25 mouse cellular contexts compared by ENCODE assay signal in genomic region chr16:36054920-36055319, GRCm38 (mm10). TPM values are rescaled to one million over a fixed set of nuclear protein-coding genes. Genes with fewer than 3 reads are reported as not detected.
DNase-seq lines count a peak whose midpoint lies in the region; ATAC-seq and TF ChIP-seq lines count a peak whose summit lies in the region.
"Had no signal": no experiment of that assay in that cellular context is flagged by ENCODE, and none has a peak within 500 bp of the region (broad histone marks: within the 10 kb centered on the region; RNA-seq: fewer than 3 reads in every experiment).

No protein-coding gene starts in this region.

- H3K36me3 ChIP-seq in heart, embryonic 12.5 days, result peaks cover 43% of the 10 kb centered on the region
- peaks cover 20% of the 10 kb centered on the region for H3K36me3 ChIP-seq in heart, embryonic 15.5 days
- H3K36me3 ChIP-seq in heart, postnatal 0 days (replicated peaks; ENCODE audit: control insufficient read depth, insufficient read depth, low read length), result peaks cover 18% of the 10 kb centered on the region
- H3K36me3 ChIP-seq in heart, adult 2 months (ENCODE audit: control insufficient read depth, insufficient read depth, low read length), result peaks cover 2% of the 10 kb centered on the region; the same call in 1 of the 2 replicates

- TF ChIP-seq CTCF in gastrocnemius, adult 2 months (IDR thresholded peaks at IDR 0.05), result no peak
- no peak for TF ChIP-seq CTCF in heart, postnatal 0 days (IDR thresholded peaks at IDR 0.05; ENCODE audit: low read depth)
- no peak for TF ChIP-seq CTCF in heart, adult 2 months (IDR thresholded peaks at IDR 0.05)

- H3K4me2 ChIP-seq in heart, embryonic 12.5 days, result no peak overlapping the region
- no peak overlapping the region for H3K4me2 ChIP-seq in heart, embryonic 15.5 days
- H3K4me2 ChIP-seq in heart, postnatal 0 days (ENCODE audit: low read depth, low read length), result no peak overlapping the region
- H3K4me2 ChIP-seq: embryonic facial prominence, embryonic 12.5 days; forebrain, embryonic 13.5 days had no signal

- TF ChIP-seq POLR2A in heart, adult 2 months (IDR thresholded peaks at IDR 0.05; ENCODE audit: insufficient read depth, low read depth, low read length), result no peak

- intact Hi-C loops in gastrocnemius, adult 2 months (cut with DNase I), result no loop called here
- intact Hi-C loops in gastrocnemius, postnatal 36 days (cut with DNase I), result no loop called here
- intact Hi-C loops in heart, postnatal 10 days (cut with DNase I), result no loop called here
- intact Hi-C loops in heart, adult 2 months (cut with DNase I), result no loop called here

- no peak for DNase-seq in gastrocnemius, adult 2 months
- DNase-seq in gastrocnemius, postnatal 36 days, result no peak
- no peak for DNase-seq in heart, adult 9 months (ENCODE audit: low spot score in 2 of 2)
- DNase-seq in heart, postnatal 10 days, result no peak
- no peak for DNase-seq in heart, postnatal 0 days (ENCODE audit: low spot score)
- no peak for DNase-seq in heart, adult 2 months
- DNase-seq: adrenal gland, adult 8-10 months; adrenal gland, postnatal 14 days; adrenal gland, postnatal 36 days; B cell, adult 2 months; cerebellum, adult 11-12 months; cerebellum, adult 2 months; cerebellum, adult 9-10 months; cerebellum, postnatal 10 days; cerebellum, postnatal 25 days had no signal

- no peak for ATAC-seq in heart, embryonic 12.5 days (ENCODE audit: insufficient number of reproducible peaks, low FRiP score)
- ATAC-seq in heart, embryonic 15.5 days (replicated peaks; ENCODE audit: insufficient number of reproducible peaks, insufficient read depth, low FRiP score, low read depth), result no peak
- no peak for ATAC-seq in heart, postnatal 0 days (ENCODE audit: insufficient read depth, low read depth)
- ATAC-seq: activated CD4-positive, CD25-positive, alpha-beta regulatory T cell, adult 4 months; CD4-positive, CD25-positive, alpha-beta regulatory T cell, adult 4 months; forebrain, embryonic 13.5 days; Patski had no signal

- no peaks in the 10 kb centered on the region for H3K79me2 ChIP-seq in heart, adult 2 months (replicated peaks; ENCODE audit: control insufficient read depth, insufficient read depth, low read length)

- peak overlapping the region; percentile 12; the same call in 1 of the 2 replicates for H3K27ac ChIP-seq in gastrocnemius, adult 2 months
- peak overlapping the region; percentile 67 for H3K27ac ChIP-seq in heart, embryonic 12.5 days (ENCODE audit: poor library complexity, severe bottlenecking)
- H3K27ac ChIP-seq in heart, embryonic 15.5 days, result peak overlapping the region; percentile 61; the same call in 1 of the 2 replicates
- peak overlapping the region; percentile 76; the same call in 1 of the 2 replicates for H3K27ac ChIP-seq in heart, postnatal 0 days (ENCODE audit: low read depth)
- H3K27ac ChIP-seq in heart, adult 2 months, result no peak overlapping the region
- H3K27ac ChIP-seq: embryonic facial prominence, embryonic 10.5 days; embryonic facial prominence, embryonic 12.5 days; forebrain, embryonic 13.5 days had no signal

- H3K9me3 ChIP-seq in heart, embryonic 12.5 days (replicated peaks), result no peaks in the 10 kb centered on the region
- H3K9me3 ChIP-seq in heart, embryonic 15.5 days (replicated peaks), result no peaks in the 10 kb centered on the region
- H3K9me3 ChIP-seq in heart, postnatal 0 days (replicated peaks; ENCODE audit: control insufficient read depth, low read length), result no peaks in the 10 kb centered on the region
- H3K9me3 ChIP-seq: embryonic facial prominence, embryonic 10.5 days; embryonic facial prominence, embryonic 12.5 days; forebrain, embryonic 13.5 days; G1E had no signal

- H3K9ac ChIP-seq in heart, embryonic 12.5 days, result no peak overlapping the region
- H3K9ac ChIP-seq in heart, embryonic 15.5 days, result no peak overlapping the region
- no peak overlapping the region for H3K9ac ChIP-seq in heart, postnatal 0 days (replicated peaks; ENCODE audit: low read depth, low read length)
- no peak overlapping the region for H3K9ac ChIP-seq in heart, adult 2 months (ENCODE audit: low read depth, low read length)
- H3K9ac ChIP-seq: embryonic facial prominence, embryonic 12.5 days; forebrain, embryonic 13.5 days had no signal

- no peak for TF ChIP-seq EP300 in heart, postnatal 0 days (IDR thresholded peaks at IDR 0.05; ENCODE audit: low read depth)
- TF ChIP-seq EP300 in heart, adult 2 months (IDR thresholded peaks at IDR 0.05; ENCODE audit: insufficient read depth, low read depth, low read length), result no peak

- peaks cover 56% of the 10 kb centered on the region for H3K4me1 ChIP-seq in heart, embryonic 12.5 days (replicated peaks)
- H3K4me1 ChIP-seq in heart, embryonic 15.5 days (replicated peaks), result peaks cover 53% of the 10 kb centered on the region
- H3K4me1 ChIP-seq in heart, postnatal 0 days (ENCODE audit: control insufficient read depth, insufficient read depth), result peaks cover 41% of the 10 kb centered on the region
- peaks cover 4% of the 10 kb centered on the region for H3K4me1 ChIP-seq in heart, adult 2 months (ENCODE audit: control insufficient read depth, insufficient read depth, low read length)
- H3K4me1 ChIP-seq: embryonic facial prominence, embryonic 12.5 days; forebrain, embryonic 13.5 days had no signal

- WGBS in heart, embryonic 12.5 days, result 92% methylated on average over 8 of the region's 8 CpGs
- 91% methylated on average over 8 of the region's 8 CpGs for WGBS in heart, embryonic 15.5 days
- WGBS in heart, postnatal 0 days, result 94% methylated on average over 8 of the region's 8 CpGs
- 95% methylated on average over 8 of the region's 8 CpGs for WGBS in heart, adult 2 months

- no peaks in the 10 kb centered on the region for H3K27me3 ChIP-seq in heart, embryonic 12.5 days (replicated peaks)
- no peaks in the 10 kb centered on the region for H3K27me3 ChIP-seq in heart, embryonic 15.5 days
- H3K27me3 ChIP-seq in heart, postnatal 0 days (ENCODE audit: control insufficient read depth, insufficient read depth, low read length), result no peaks in the 10 kb centered on the region
- H3K27me3 ChIP-seq in heart, adult 2 months (ENCODE audit: control insufficient read depth, insufficient read depth, low read length), result no peaks in the 10 kb centered on the region
- H3K27me3 ChIP-seq: CH12.LX; embryonic facial prominence, embryonic 12.5 days; forebrain, embryonic 13.5 days; Patski had no signal

- H3K4me3 ChIP-seq in gastrocnemius, adult 2 months, result no peak overlapping the region
- H3K4me3 ChIP-seq in heart, embryonic 12.5 days, result no peak overlapping the region
- no peak overlapping the region for H3K4me3 ChIP-seq in heart, embryonic 15.5 days
- no peak overlapping the region for H3K4me3 ChIP-seq in heart, postnatal 0 days (ENCODE audit: low read depth, low read length)
- H3K4me3 ChIP-seq in heart, adult 2 months, result no peak overlapping the region
- H3K4me3 ChIP-seq: embryonic facial prominence, embryonic 10.5 days; embryonic facial prominence, embryonic 12.5 days; forebrain, embryonic 13.5 days had no signal

RNA-seq across cellular contexts. Expression of gene Wdr5b, which starts 13.9 kb away (rescaled TPM):
- 1 to 10 TPM; 1.3 to 1.9 TPM for total RNA-seq in gastrocnemius, adult 2 months (2021)
- 1 to 10 TPM; 1.2 to 1.8 TPM for total RNA-seq in gastrocnemius, postnatal 36 days (2021)
- 6.2 and 6.3 TPM in 2 replicates for polyA plus RNA-seq in heart, embryonic 12.5 days (2016; fragmentation: Nextera tagmentation; extraction: Ambion mirVana)
- polyA plus RNA-seq in heart, embryonic 15.5 days (2015; fragmentation: Nextera tagmentation; extraction: Ambion mirVana), result 6.0 and 6.8 TPM in 2 replicates
- 1 to 10 TPM; 4.4 to 5.6 TPM for total RNA-seq in heart, postnatal 10 days (2021)
- total RNA-seq in heart, postnatal 0 days (2014; rRNA removed; ENCODE audit: low replicate concordance), result 5.4 and 7.8 TPM in 2 replicates
- 5.8 and 6.8 TPM in 2 replicates for polyA plus RNA-seq in heart, postnatal 0 days (2015; fragmentation: Nextera tagmentation; extraction: Ambion mirVana)
- 1 to 10 TPM; 2.7 to 2.8 TPM for total RNA-seq in heart, adult 2 months (2021)
- polyA plus RNA-seq in heart, adult 2 months (2012; rRNA removed), result 1.8 and 2.5 TPM in 2 replicates

RNA-seq across cellular contexts. Expression of gene Fam162a, which starts 16.5 kb away (rescaled TPM):
- 100 to 1,000 TPM; 112 to 147 TPM for total RNA-seq in gastrocnemius, adult 2 months (2021)
- total RNA-seq in gastrocnemius, postnatal 36 days (2021), result 100 to 1,000 TPM; 108 to 113 TPM
- 690 and 731 TPM in 2 replicates for polyA plus RNA-seq in heart, embryonic 12.5 days (2016; fragmentation: Nextera tagmentation; extraction: Ambion mirVana)
- 733 and 988 TPM in 2 replicates for polyA plus RNA-seq in heart, embryonic 15.5 days (2015; fragmentation: Nextera tagmentation; extraction: Ambion mirVana)
- 100 to 1,000 TPM; 205 to 214 TPM for total RNA-seq in heart, postnatal 10 days (2021)
- total RNA-seq in heart, postnatal 0 days (2014; rRNA removed; ENCODE audit: low replicate concordance), result 126 and 370 TPM in 2 replicates
- 755 and 772 TPM in 2 replicates for polyA plus RNA-seq in heart, postnatal 0 days (2015; fragmentation: Nextera tagmentation; extraction: Ambion mirVana)
- 100 to 1,000 TPM; 212 to 248 TPM for total RNA-seq in heart, adult 2 months (2021)
- polyA plus RNA-seq in heart, adult 2 months (2012; rRNA removed), result 95.0 and 98.5 TPM in 2 replicates

RNA-seq across cellular contexts. Expression of gene Ccdc58, which starts 16.6 kb away (rescaled TPM):
- total RNA-seq in gastrocnemius, adult 2 months (2021), result 10 to 100 TPM; 19.6 to 31.6 TPM
- 10 to 100 TPM; 25.5 to 28.4 TPM for total RNA-seq in gastrocnemius, postnatal 36 days (2021)
- polyA plus RNA-seq in heart, embryonic 12.5 days (2016; fragmentation: Nextera tagmentation; extraction: Ambion mirVana), result 86.9 and 89.7 TPM in 2 replicates
- 64.5 and 90.8 TPM in 2 replicates for polyA plus RNA-seq in heart, embryonic 15.5 days (2015; fragmentation: Nextera tagmentation; extraction: Ambion mirVana)
- 10 to 100 TPM; 41.8 to 42.6 TPM for total RNA-seq in heart, postnatal 10 days (2021)
- 20.9 and 28.4 TPM in 2 replicates for total RNA-seq in heart, postnatal 0 days (2014; rRNA removed; ENCODE audit: low replicate concordance)
- 79.2 and 82.6 TPM in 2 replicates for polyA plus RNA-seq in heart, postnatal 0 days (2015; fragmentation: Nextera tagmentation; extraction: Ambion mirVana)
- 10 to 100 TPM; 31.1 to 33.3 TPM for total RNA-seq in heart, adult 2 months (2021)
- polyA plus RNA-seq in heart, adult 2 months (2012; rRNA removed), result 14.0 and 24.2 TPM in 2 replicates
